Mouse (Mus musculus) intestine, embryonic 15.5 days (tissue): Measurements from ENCODE around the gene Bmf. TPM values are rescaled to one million over a fixed set of nuclear protein-coding genes. Genes with fewer than 3 reads are reported as not detected.

Source experiments
- ATAC-seq: fragments of 200-750 bp; cut with Nextera tagmentation; 2 replicates; pipeline ENCODE4 v1.8.0; 2017; ENCODE audit warnings: moderate TSS enrichment, moderate library complexity
- H3K27ac ChIP-seq: fragments of 300-500 bp; sonication (generic); 2 replicates; pipeline ENCODE4 v1.5.1; 2015; ENCODE audit warnings: mild to moderate bottlenecking, inconsistent platforms
- H3K27me3 ChIP-seq: fragments of 300-500 bp; sonication (generic); replicated peaks from 2 replicates; pipeline ENCODE4 v1.6.1; 2015; ENCODE audit warnings: inconsistent platforms
- H3K36me3 ChIP-seq: fragments of 300-500 bp; sonication (generic); 2 replicates; pipeline ENCODE4 v1.6.1; 2015; ENCODE audit warnings: inconsistent platforms
- H3K4me1 ChIP-seq: fragments of 300-500 bp; sonication (generic); replicated peaks from 2 replicates; pipeline ENCODE4 v1.6.1; 2015; ENCODE audit warnings: inconsistent platforms
- H3K4me2 ChIP-seq: fragments of 300-500 bp; sonication (generic); replicated peaks from 2 replicates; pipeline ENCODE4 v1.6.1; 2015; ENCODE audit warnings: mild to moderate bottlenecking, inconsistent platforms
- H3K4me3 ChIP-seq: fragments of 300-500 bp; sonication (generic); replicated peaks from 2 replicates; pipeline ENCODE4 v1.5.1; 2015; ENCODE audit warnings: inconsistent platforms
- H3K9ac ChIP-seq: fragments of 300-500 bp; sonication (generic); 2 replicates; pipeline ENCODE4 v1.6.1; 2015; ENCODE audit warnings: inconsistent platforms
- H3K9me3 ChIP-seq: fragments of 300-500 bp; sonication (generic); 2 replicates; pipeline ENCODE4 v1.6.1; 2016; ENCODE audit warnings: inconsistent platforms
- WGBS: fragments of 180-500 bp; shearing (Covaris S2); methylation state at CpG from one replicate; pipeline ENCODE4 v1.1.7; 2015; 5-methylcytosine and 5-hydroxymethylcytosine counted together
- polyA plus RNA-seq: library from polyadenylated mRNA; unstranded; fragments of >200 nt; fragmentation: Nextera tagmentation; extraction: Ambion mirVana; gene quantifications from 2 replicates; pipeline ENCODE4 v1.2.1, GENCODE M21; 2015

The Bmf gene
- 2.8 and 3.0 TPM in 2 replicates for polyA plus RNA-seq

- peaks cover 51% of the 10 kb centered on the region for H3K4me1 ChIP-seq
- under 1% methylated on average over 45 of the region's 45 CpGs for WGBS
Measured at GRCm38 (mm10) chr2:118549507-118550473, at the start of gene Bmf. TSS of gene Bmf (minus strand) at chr2:118549687.

GRCm38 (mm10) chr2:118599087-118599486, 49.6 kb upstream of the Bmf start:
- peak overlapping the region; percentile 48 for H3K4me3 ChIP-seq
- no peaks in the 10 kb centered on the region for H3K9me3 ChIP-seq
- peaks cover 9% of the 10 kb centered on the region for H3K4me1 ChIP-seq
- peak overlapping the region; percentile 52 for H3K9ac ChIP-seq
- H3K36me3 ChIP-seq, result peaks cover 12% of the 10 kb centered on the region
- ATAC-seq, result no peak
- H3K4me2 ChIP-seq, result peak overlapping the region; percentile 65
- 24% methylated on average over 4 of the region's 5 CpGs for WGBS
- H3K27ac ChIP-seq, result no peak overlapping the region
- H3K27me3 ChIP-seq, result no peaks in the 10 kb centered on the region

More at GRCm38 (mm10) chr2:118549507-118550473, at the start of gene Bmf:
- peak within 1 kb of the TSS; percentile 90 for H3K4me3 ChIP-seq
- peak within 1 kb of the TSS; percentile 69 for H3K27ac ChIP-seq
- peak within 1 kb of the TSS; percentile 63 for H3K9ac ChIP-seq
- no peaks in the 10 kb centered on the region for H3K9me3 ChIP-seq
- ATAC-seq, result peak; percentile 84
- H3K27me3 ChIP-seq, result no peaks in the 10 kb centered on the region
- H3K4me2 ChIP-seq, result peak within 1 kb of the TSS; percentile 95
- H3K36me3 ChIP-seq, result no peaks in the 10 kb centered on the region

- 6% methylated on average over 41 of the region's 41 CpGs for WGBS
- peaks cover 8% of the 10 kb centered on the region for H3K36me3 ChIP-seq
- H3K4me1 ChIP-seq, result peaks cover 9% of the 10 kb centered on the region
- H3K9ac ChIP-seq, result peak within 1 kb of the TSS; percentile 52
- peak within 1 kb of the TSS; percentile 65 for H3K4me2 ChIP-seq
- H3K9me3 ChIP-seq, result no peaks in the 10 kb centered on the region
- peak within 1 kb of the TSS; percentile 48 for H3K4me3 ChIP-seq
- no peaks in the 10 kb centered on the region for H3K27me3 ChIP-seq
- H3K27ac ChIP-seq, result no peak within 1 kb of the TSS
- peak; percentile 98 for ATAC-seq
Measured at GRCm38 (mm10) chr2:118597673-118598568, 48.4 kb upstream of the Bmf start, which contains the start of gene Bub1b. TSS of gene Bub1b (plus strand) at chr2:118598211.

GRCm38 (mm10) chr2:118591083-118591482, 41.6 kb upstream of the Bmf start:
- Histone ChIP-seq H3K9me3 (no peaks in the 10 kb centered on the region), H3K4me1 (0 out of 2 replicates have a peak, but pooled peaks cover 3% of the 10 kb centered on the region), H3K27ac (no peak overlapping the region), H3K4me2 (no peak overlapping the region), H3K9ac (no peak overlapping the region), H3K4me3 (no peak overlapping the region), H3K36me3 (no peaks in the 10 kb centered on the region), H3K27me3 (no peaks in the 10 kb centered on the region)
- WGBS, result 91% methylated on average over 4 of the region's 4 CpGs
- no peak for ATAC-seq

- Histone ChIP-seq H3K27ac (no peak overlapping the region), H3K4me2 (no peak overlapping the region), H3K9ac (no peak overlapping the region), H3K4me1 (0 out of 2 replicates have a peak, but pooled peaks cover 7% of the 10 kb centered on the region), H3K36me3 (no peaks in the 10 kb centered on the region), H3K9me3 (no peaks in the 10 kb centered on the region), H3K4me3 (no peak overlapping the region), H3K27me3 (no peaks in the 10 kb centered on the region)
- ATAC-seq, result no peak
- WGBS, result 73% methylated on average over 3 of the region's 3 CpGs
Measured at GRCm38 (mm10) chr2:118587686-118588085, 38.2 kb upstream of the Bmf start.

GRCm38 (mm10) chr2:118586013-118586412, 36.5 kb upstream of the Bmf start:
- H3K36me3 ChIP-seq, result no peaks in the 10 kb centered on the region
- ATAC-seq, result peak; percentile 80
- 0 out of 2 replicates have a peak, but pooled peaks cover 7% of the 10 kb centered on the region for H3K4me1 ChIP-seq
- no peaks in the 10 kb centered on the region for H3K9me3 ChIP-seq
- H3K9ac ChIP-seq, result no peak overlapping the region
- no peak overlapping the region for H3K27ac ChIP-seq
- 31% methylated on average over 5 of the region's 5 CpGs for WGBS
- H3K4me3 ChIP-seq, result no peak overlapping the region
- no peak overlapping the region; the same call in 1 of the 2 replicates for H3K4me2 ChIP-seq
- no peaks in the 10 kb centered on the region for H3K27me3 ChIP-seq

- no peak overlapping the region for H3K9ac ChIP-seq
- H3K4me1 ChIP-seq, result no peaks in the 10 kb centered on the region
- no peaks in the 10 kb centered on the region for H3K9me3 ChIP-seq
- 72% methylated on average over 3 of the region's 3 CpGs for WGBS
- no peak for ATAC-seq
- no peak overlapping the region for H3K27ac ChIP-seq
- H3K36me3 ChIP-seq, result no peaks in the 10 kb centered on the region
- H3K4me2 ChIP-seq, result no peak overlapping the region
- no peak overlapping the region for H3K4me3 ChIP-seq
- H3K27me3 ChIP-seq, result no peaks in the 10 kb centered on the region
Measured at GRCm38 (mm10) chr2:118573135-118573534, 23.6 kb upstream of the Bmf start.

GRCm38 (mm10) chr2:118572183-118572836, 22.8 kb upstream of the Bmf start:
- Histone ChIP-seq H3K27ac (no peak overlapping the region), H3K27me3 (no peaks in the 10 kb centered on the region), H3K4me3 (no peak overlapping the region), H3K36me3 (no peaks in the 10 kb centered on the region), H3K9me3 (no peaks in the 10 kb centered on the region), H3K4me2 (no peak overlapping the region), H3K9ac (no peak overlapping the region), H3K4me1 (no peaks in the 10 kb centered on the region)
- no peak for ATAC-seq
- 82% methylated on average over 8 of the region's 9 CpGs for WGBS

GRCm38 (mm10) chr2:118570939-118571338, 21.5 kb upstream of the Bmf start:
- Histone ChIP-seq H3K4me1 (no peaks in the 10 kb centered on the region), H3K4me3 (no peak overlapping the region), H3K36me3 (no peaks in the 10 kb centered on the region), H3K9ac (no peak overlapping the region), H3K9me3 (no peaks in the 10 kb centered on the region), H3K27me3 (no peaks in the 10 kb centered on the region), H3K27ac (no peak overlapping the region), H3K4me2 (no peak overlapping the region)
- WGBS, result 88% methylated on average over 2 of the region's 2 CpGs
- ATAC-seq, result no peak

- Histone ChIP-seq H3K36me3 (no peaks in the 10 kb centered on the region), H3K4me2 (no peak overlapping the region), H3K4me1 (no peaks in the 10 kb centered on the region), H3K4me3 (no peak overlapping the region), H3K27me3 (no peaks in the 10 kb centered on the region), H3K9ac (no peak overlapping the region), H3K9me3 (no peaks in the 10 kb centered on the region), H3K27ac (no peak overlapping the region)
- no peak for ATAC-seq
- WGBS, result 86% methylated on average over 8 of the region's 8 CpGs
Measured at GRCm38 (mm10) chr2:118567179-118567578, 17.7 kb upstream of the Bmf start.

- H3K27ac ChIP-seq, result no peak overlapping the region
- no peaks in the 10 kb centered on the region for H3K27me3 ChIP-seq
- H3K4me3 ChIP-seq, result no peak overlapping the region
- no peaks in the 10 kb centered on the region for H3K4me1 ChIP-seq
- no peak for ATAC-seq
- H3K4me2 ChIP-seq, result no peak overlapping the region
- 87% methylated on average over 3 of the region's 3 CpGs for WGBS
- H3K36me3 ChIP-seq, result no peaks in the 10 kb centered on the region
- H3K9ac ChIP-seq, result no peak overlapping the region
- H3K9me3 ChIP-seq, result no peaks in the 10 kb centered on the region
Measured at GRCm38 (mm10) chr2:118562431-118562830, 12.9 kb upstream of the Bmf start.
